Mouse (Mus musculus) CH12.LX (cell line): Measurements from ENCODE around the gene Dthd1.

Source experiments
- CHD2 ChIP-seq: IDR thresholded peaks from 2 replicates; pipeline ENCODE4 v1.6.1; 2011; ENCODE audit warnings: low read length, improper control_type of control experiment
- CTCF ChIP-seq, 2 experiments: IDR thresholded peaks in 1 of 2; conservative IDR thresholded peaks in 1 of 2; 2 replicates each; pipeline ENCODE4 v1.5.1; 2011 to 2012; ENCODE audit warnings: low read depth in 2 of 2, low read length in 2 of 2, improper control_type of control experiment in 1 of 2, inconsistent platforms in 1 of 2, mild to moderate bottlenecking in 1 of 2, moderate library complexity in 1 of 2
- E2F4 ChIP-seq: IDR thresholded peaks from 2 replicates; pipeline ENCODE4 v1.6.1; 2011; ENCODE audit warnings: low read depth, low read length, improper control_type of control experiment; ENCODE audit not compliant: insufficient replicate concordance
- ELF1 ChIP-seq: IDR thresholded peaks from 2 replicates; pipeline ENCODE4 v1.6.1; 2014; ENCODE audit warnings: low read depth, mild to moderate bottlenecking, inconsistent platforms, low read length, improper control_type of control experiment
- ETS1 ChIP-seq: conservative IDR thresholded peaks from 2 replicates; pipeline ENCODE4 v1.6.1; 2012; ENCODE audit warnings: low read depth, mild to moderate bottlenecking, inconsistent platforms, low read length, improper control_type of control experiment, moderate library complexity
- GABPA ChIP-seq: IDR thresholded peaks from 2 replicates; pipeline ENCODE4 v1.6.1; 2012; ENCODE audit warnings: low read depth, low read length, improper control_type of control experiment, inconsistent platforms; ENCODE audit not compliant: insufficient replicate concordance
- MAFK ChIP-seq: IDR thresholded peaks from 2 replicates; pipeline ENCODE4 v1.6.1; 2011; ENCODE audit warnings: low read length, improper control_type of control experiment; ENCODE audit not compliant: insufficient replicate concordance
- MAX ChIP-seq: IDR thresholded peaks from 2 replicates; pipeline ENCODE4 v1.6.1; 2011; ENCODE audit warnings: low read length, improper control_type of control experiment
- MXI1 ChIP-seq: IDR thresholded peaks from 2 replicates; pipeline ENCODE4 v1.6.1; 2011; ENCODE audit warnings: mild to moderate bottlenecking, low read depth, low read length, improper control_type of control experiment
- POLR2A ChIP-seq: IDR thresholded peaks from 2 replicates; pipeline ENCODE4 v1.6.1; 2011; ENCODE audit warnings: low read depth, mild to moderate bottlenecking, improper control_type of control experiment, low read length

DNA sequence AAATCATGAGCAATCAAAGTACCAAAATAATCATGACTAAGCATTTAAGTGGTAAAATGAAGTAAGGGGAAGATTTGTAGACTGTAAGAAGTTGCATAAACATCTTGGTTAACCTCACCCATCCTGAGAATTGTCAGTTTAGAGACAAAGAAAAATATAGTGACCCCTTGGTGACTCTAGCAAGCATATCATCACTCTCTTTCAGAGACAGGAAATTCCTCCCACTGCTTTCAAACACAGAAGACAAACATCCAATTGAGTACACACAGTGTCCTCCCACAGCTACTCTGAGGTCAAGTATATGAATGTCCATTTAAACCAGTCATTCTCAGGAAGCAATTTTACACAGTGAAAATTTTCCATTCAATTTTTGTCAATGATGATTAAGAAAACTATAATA is 111.0 kb downstream of the Dthd1 start:
- TF ChIP-seq E2F4 = no peak
- TF ChIP-seq MXI1 = no peak
- no peak for TF ChIP-seq ETS1
- no peak for TF ChIP-seq GABPA
- TF ChIP-seq POLR2A = no peak
- TF ChIP-seq MAX = no peak
- no peak for TF ChIP-seq MAFK
- no peak for TF ChIP-seq ELF1
- TF ChIP-seq CTCF (conservative IDR thresholded peaks at IDR 0.05 in 1 of 2, IDR thresholded peaks at IDR 0.05 in 1 of 2; ENCODE audit: low read depth in 2 of 2, low read length in 2 of 2) = no peak
- no peak for TF ChIP-seq CHD2
